Mouse (Mus musculus) CH12.LX (cell line): ENCODE data around the gene Lmf2. TPM values are rescaled to one million over a fixed set of nuclear protein-coding genes. Genes with fewer than 3 reads are reported as not detected.
A peak's percentile ranks its signal among the peaks of the same experiment; 100 is the strongest.

ENCODE experiments used
- DNase-seq: peaks from one replicate; pipeline ENCODE4 v3.0.0-alpha.2; 2013; ENCODE audit errors: extremely low read depth
- H3K27ac ChIP-seq: 2 replicates; pipeline ENCODE4 v1.5.1; 2012; ENCODE audit warnings: low read depth, mild to moderate bottlenecking, control low read depth, moderate library complexity; ENCODE audit not compliant: insufficient read depth
- H3K27me3 ChIP-seq: replicated peaks from 2 replicates; pipeline ENCODE3; 2012; ENCODE audit warnings: inconsistent platforms
- H3K36me3 ChIP-seq, 2 experiments: replicated peaks in 1 of 2; 2 replicates each; pipeline versions ENCODE3 to v1.6.1; 2012; ENCODE audit warnings: inconsistent platforms in 1 of 2, low read length in 1 of 2, mild to moderate bottlenecking in 1 of 2, mixed read lengths in 1 of 2, moderate library complexity in 1 of 2; ENCODE audit not compliant: control insufficient read depth in 1 of 2, insufficient read depth in 1 of 2
- H3K4me1 ChIP-seq, 2 experiments: 2 replicates each; pipeline ENCODE4 v1.6.1; 2012; ENCODE audit warnings: inconsistent platforms in 1 of 2, moderate library complexity in 1 of 2; ENCODE audit not compliant: insufficient read depth in 2 of 2, control insufficient read depth in 1 of 2
- H3K4me2 ChIP-seq: 2 replicates; pipeline ENCODE4 v1.6.1; 2012; ENCODE audit warnings: low read depth, mild to moderate bottlenecking, control low read depth; ENCODE audit not compliant: poor library complexity, insufficient read depth, severe bottlenecking
- H3K4me3 ChIP-seq, 3 experiments: fragments of 150-350 bp in 1 of 3; sonication (generic) in 1 of 3; replicated peaks in 1 of 3; 2 replicates each; pipeline versions ENCODE3 to v1.5.1; 2011 to 2012; ENCODE audit warnings: low read depth in 2 of 3, low read length in 2 of 3, mild to moderate bottlenecking in 2 of 3, moderate library complexity in 2 of 3, control low read depth in 1 of 3, improper control_type of control experiment in 1 of 3, inconsistent platforms in 1 of 3, mixed read lengths in 1 of 3; ENCODE audit not compliant: poor library complexity in 1 of 3
- H3K79me2 ChIP-seq: replicated peaks from 2 replicates; pipeline ENCODE4 v1.6.1; 2012; ENCODE audit warnings: mild to moderate bottlenecking, moderate library complexity; ENCODE audit not compliant: control insufficient read depth, poor library complexity, insufficient read depth, severe bottlenecking; ENCODE audit errors: extremely low read depth
- H3K9ac ChIP-seq: 2 replicates; pipeline ENCODE4 v1.6.1; 2012; ENCODE audit warnings: low read depth, mild to moderate bottlenecking, control low read depth, moderate library complexity; ENCODE audit not compliant: insufficient read depth
- H3K9me3 ChIP-seq: replicated peaks from 2 replicates; pipeline ENCODE3; 2012; ENCODE audit warnings: low read length, inconsistent platforms, mixed read lengths
- E2F4 ChIP-seq: IDR thresholded peaks from 2 replicates; pipeline ENCODE4 v1.6.1; 2011; ENCODE audit warnings: low read depth, low read length, improper control_type of control experiment; ENCODE audit not compliant: insufficient replicate concordance
- ELF1 ChIP-seq: IDR thresholded peaks from 2 replicates; pipeline ENCODE4 v1.6.1; 2014; ENCODE audit warnings: low read depth, mild to moderate bottlenecking, inconsistent platforms, low read length, improper control_type of control experiment
- EP300 ChIP-seq: IDR thresholded peaks from 2 replicates; pipeline ENCODE4 v1.6.1; 2011; ENCODE audit warnings: low read length, improper control_type of control experiment
- ETS1 ChIP-seq: conservative IDR thresholded peaks from 2 replicates; pipeline ENCODE4 v1.6.1; 2012; ENCODE audit warnings: low read depth, mild to moderate bottlenecking, inconsistent platforms, low read length, improper control_type of control experiment, moderate library complexity
- HCFC1 ChIP-seq: IDR thresholded peaks from 2 replicates; pipeline ENCODE4 v1.6.1; 2012; ENCODE audit warnings: low read depth, mild to moderate bottlenecking, inconsistent platforms, low read length, improper control_type of control experiment
- JUN ChIP-seq: IDR thresholded peaks from 2 replicates; pipeline ENCODE4 v1.6.1; 2011; ENCODE audit warnings: low read depth, mild to moderate bottlenecking, low read length, improper control_type of control experiment, moderate library complexity; ENCODE audit not compliant: insufficient read depth
- JUND ChIP-seq: conservative IDR thresholded peaks from 2 replicates; pipeline ENCODE4 v1.6.1; 2011; ENCODE audit warnings: low read depth, low read length, improper control_type of control experiment
- MAZ ChIP-seq: IDR thresholded peaks from 2 replicates; pipeline ENCODE4 v1.6.1; 2012; ENCODE audit warnings: low read depth, mild to moderate bottlenecking, inconsistent platforms, low read length, improper control_type of control experiment, moderate library complexity
- MXI1 ChIP-seq: IDR thresholded peaks from 2 replicates; pipeline ENCODE4 v1.6.1; 2011; ENCODE audit warnings: mild to moderate bottlenecking, low read depth, low read length, improper control_type of control experiment
- NRF1 ChIP-seq: IDR thresholded peaks from 2 replicates; pipeline ENCODE4 v1.6.1; 2014; ENCODE audit warnings: low read depth, mild to moderate bottlenecking, inconsistent platforms, low read length, improper control_type of control experiment, moderate library complexity
- POLR2A ChIP-seq: IDR thresholded peaks from 2 replicates; pipeline ENCODE4 v1.6.1; 2011; ENCODE audit warnings: low read depth, mild to moderate bottlenecking, improper control_type of control experiment, low read length
- POLR2AphosphoS2 ChIP-seq: IDR thresholded peaks from 2 replicates; pipeline ENCODE4 v1.6.1; 2011; ENCODE audit warnings: low read depth, low read length, improper control_type of control experiment
- RAD21 ChIP-seq: IDR thresholded peaks from 2 replicates; pipeline ENCODE4 v1.6.1; 2011; ENCODE audit warnings: low read depth, mild to moderate bottlenecking, low read length, improper control_type of control experiment, moderate library complexity
- RCOR1 ChIP-seq: conservative IDR thresholded peaks from 2 replicates; pipeline ENCODE4 v1.6.1; 2012; ENCODE audit warnings: low read depth, mild to moderate bottlenecking, inconsistent platforms, low read length, improper control_type of control experiment
- SIN3A ChIP-seq: IDR thresholded peaks from 2 replicates; pipeline ENCODE4 v1.6.1; 2012; ENCODE audit warnings: low read length, improper control_type of control experiment, inconsistent platforms
- TBP ChIP-seq: conservative IDR thresholded peaks from 2 replicates; pipeline ENCODE4 v1.6.1; 2011; ENCODE audit warnings: low read depth, low read length, improper control_type of control experiment
- UBTF ChIP-seq: IDR thresholded peaks from 2 replicates; pipeline ENCODE4 v1.6.1; 2012; ENCODE audit warnings: low read depth, mild to moderate bottlenecking, inconsistent platforms, low read length, improper control_type of control experiment, moderate library complexity
- USF1 ChIP-seq: IDR thresholded peaks from 2 replicates; pipeline ENCODE4 v1.6.1; 2014; ENCODE audit warnings: low read depth, mild to moderate bottlenecking, inconsistent platforms, low read length, improper control_type of control experiment
- USF2 ChIP-seq: conservative IDR thresholded peaks from 2 replicates; pipeline ENCODE4 v1.6.1; 2011; ENCODE audit warnings: low read depth, low read length, improper control_type of control experiment
- ZC3H11A ChIP-seq: IDR thresholded peaks from 2 replicates; pipeline ENCODE4 v1.6.1; 2012; ENCODE audit warnings: low read depth, mild to moderate bottlenecking, inconsistent platforms, low read length, improper control_type of control experiment
- ZKSCAN1 ChIP-seq: IDR thresholded peaks from 2 replicates; pipeline ENCODE4 v1.6.1; 2012; ENCODE audit warnings: low read depth, inconsistent platforms, low read length, improper control_type of control experiment, borderline replicate concordance
- ZMIZ1 ChIP-seq: IDR thresholded peaks from 2 replicates; pipeline ENCODE4 v1.6.1; 2012; ENCODE audit warnings: low read depth, mild to moderate bottlenecking, inconsistent platforms, low read length, improper control_type of control experiment
- dilution Hi-C: fragments of 300-500 bp; cut with MboI; formaldehyde crosslinking; loops from 2 replicates; pipeline ENCODE4 v1.14.3; 2020; ENCODE audit warnings: low sequenced_read_pairs; ENCODE audit not compliant: extremely low pct_unique_long_range_greater_than_20kb, extremely low pct_ligation_motif_present
- in situ Hi-C: fragments of 300-500 bp; cut with MboI; formaldehyde crosslinking; loops from 3 replicates; pipeline ENCODE4 v1.14.3; 2019; ENCODE audit warnings: low sequenced_read_pairs, low pct_ligation_motif_present, low pct_unique_long_range_greater_than_20kb, mixed read lengths
- polyA plus RNA-seq: library from polyadenylated mRNA; unstranded; fragments of >175 nt; gene quantifications from 2 replicates; pipeline ENCODE4 v1.2.1, GENCODE M21; 2012; ENCODE audit warnings: low read depth; ENCODE audit not compliant: insufficient read length
- total RNA-seq, 2 experiments: library from RNA; depleted of rRNA; stranded (reverse); fragments of 300-350 nt in 1 of 2; fragments of >200 nt in 1 of 2; gene quantifications; 2 replicates each; pipeline ENCODE4 v1.2.3; 2012 to 2014

The Lmf2 gene
- total and polyA plus RNA-seq, 3 experiments = 9.9 to 36.2 (median 18.5) TPM

GRCm38 (mm10) chr15:89334271-89334670 lies 21.2 kb downstream of the Lmf2 start, which contains the start of gene Miox:
Gene Miox (plus strand): TSS chr15:89334398.
- dilution Hi-C loops = no loop called here
- Histone ChIP-seq H3K4me2 (no peak within 1 kb of the TSS), H3K9me3 (no peaks in the 10 kb centered on the region), H3K27ac (no peak within 1 kb of the TSS), H3K4me3 (no peak within 1 kb of the TSS), H3K79me2 (no peaks in the 10 kb centered on the region), H3K27me3 (peaks cover 1% of the 10 kb centered on the region), H3K4me1 (peaks cover 3 to 9% of the 10 kb centered on the region in 2 experiments; a peak in 2 of 4 replicates)
- no peak for DNase-seq
- no peak for TF ChIP-seq USF1
- TF ChIP-seq, all 38 proteins: peak for 0
- Histone ChIP-seq H3K9ac (no peak within 1 kb of the TSS), H3K36me3 (no peaks in the 10 kb centered on the region)
- in situ Hi-C loops = no loop called here

- no peak overlapping the region for H3K27ac ChIP-seq
- H3K9ac ChIP-seq = no peak overlapping the region
- in situ Hi-C loops = no loop called here
- H3K4me1 ChIP-seq = peaks cover 17 to 35% of the 10 kb centered on the region in 2 experiments
- H3K79me2 ChIP-seq = no peaks in the 10 kb centered on the region
- no peak for DNase-seq
- TF ChIP-seq HCFC1 = no peak
- no peak for TF ChIP-seq POLR2A
- no peak for TF ChIP-seq RCOR1
- TF ChIP-seq JUND = no peak
- no peak for TF ChIP-seq JUN
- no peak for TF ChIP-seq NRF1
- no peak for TF ChIP-seq RAD21
- no peak for TF ChIP-seq POLR2AphosphoS2
- no peak for TF ChIP-seq ZKSCAN1
- TF ChIP-seq MXI1 = no peak
- TF ChIP-seq ZC3H11A = no peak
- no peak for TF ChIP-seq EP300
- TF ChIP-seq, all 38 proteins: peak for 0
- dilution Hi-C loops = no loop called here
- Histone ChIP-seq H3K4me3 (no peak overlapping the region), H3K27me3 (no peaks in the 10 kb centered on the region), H3K9me3 (no peaks in the 10 kb centered on the region), H3K4me2 (no peak overlapping the region), H3K36me3 (no peaks in the 10 kb centered on the region)
These were observed 29.0 kb downstream of the Lmf2 start for GRCm38 (mm10) chr15:89326441-89326840.

GRCm38 (mm10) chr15:89323656-89324055 lies 31.8 kb downstream of the Lmf2 start:
- TF ChIP-seq E2F4 = no peak
- no peak for TF ChIP-seq TBP
- TF ChIP-seq ZMIZ1 = no peak
- TF ChIP-seq UBTF = no peak
- no peak for TF ChIP-seq USF2
- TF ChIP-seq POLR2A = no peak
- no peak for TF ChIP-seq HCFC1
- TF ChIP-seq MAZ = no peak
- TF ChIP-seq SIN3A = no peak
- TF ChIP-seq JUN = no peak
- TF ChIP-seq POLR2AphosphoS2 = no peak
- no peak for TF ChIP-seq ETS1
- no peak for TF ChIP-seq ELF1
- TF ChIP-seq MXI1 = no peak
- Histone ChIP-seq H3K27me3 (no peaks in the 10 kb centered on the region), H3K79me2 (no peaks in the 10 kb centered on the region), H3K4me2 (peak overlapping the region; percentile 48), H3K27ac (no peak overlapping the region), H3K9me3 (no peaks in the 10 kb centered on the region), H3K36me3 (no peaks in the 10 kb centered on the region), H3K9ac (peak overlapping the region; percentile 64), H3K4me1 (peaks cover 16 to 28% of the 10 kb centered on the region in 2 experiments), H3K4me3 (peak overlapping the region; percentile 18 to 48 (median 26))
- dilution Hi-C loops = no loop called here
- DNase-seq = no peak
- in situ Hi-C loops = no loop called here
